Mouse (Mus musculus) left cerebral cortex, postnatal 4 days (tissue): Measurements from ENCODE around the gene Slc2a1. TPM values are rescaled to one million over a fixed set of nuclear protein-coding genes. Genes with fewer than 3 reads are reported as not detected.

Experiments
- DNase-seq: peaks from one replicate; pipeline ENCODE4 v3.0.0-alpha.2; 2022
- intact Hi-C: fragments of 180-260 bp; cut with DNase I; formaldehyde crosslinking; loops from one replicate; pipeline ENCODE4 v1.15.1; 2025
- total RNA-seq, 2 experiments: library from RNA; stranded (reverse); gene quantifications; 2 replicates each; pipeline ENCODE4 v1.2.3; 2021

The Slc2a1 gene
- total RNA-seq, 2 experiments from 2014 or later, result 33.5 to 34.1 TPM

GRCm38 (mm10) chr4:119128547-119128946, 20.0 kb downstream of the Slc2a1 start:
- intact Hi-C loops, result no loop called here
- no peak for DNase-seq

- intact Hi-C loops, result no loop called here
Measured at GRCm38 (mm10) chr4:119129096-119129495, 20.6 kb downstream of the Slc2a1 start.

GRCm38 (mm10) chr4:119131189-119131910, 22.8 kb downstream of the Slc2a1 start:
- no peak for DNase-seq
- intact Hi-C loops, result no loop called here

More at GRCm38 (mm10) chr4:119129096-119129495, 20.6 kb downstream of the Slc2a1 start:
- DNase-seq, result no peak

- intact Hi-C loops, result no loop called here
- no peak for DNase-seq
Measured at GRCm38 (mm10) chr4:119133306-119133705, 24.8 kb downstream of the Slc2a1 start.

GRCm38 (mm10) chr4:119133860-119134259, 25.3 kb downstream of the Slc2a1 start:
- intact Hi-C loops, result no loop called here
- no peak for DNase-seq

- DNase-seq, result no peak
- intact Hi-C loops, result no loop called here
Measured at GRCm38 (mm10) chr4:119137313-119137712, 28.8 kb downstream of the Slc2a1 start.

GRCm38 (mm10) chr4:119138171-119138570, 29.7 kb downstream of the Slc2a1 start:
- intact Hi-C loops, result no loop called here

GRCm38 (mm10) chr4:119138776-119139175, 30.3 kb downstream of the Slc2a1 start:
- no peak for DNase-seq
- intact Hi-C loops, result no loop called here

More at GRCm38 (mm10) chr4:119138171-119138570, 29.7 kb downstream of the Slc2a1 start:
- DNase-seq, result peak; percentile 80

GRCm38 (mm10) chr4:119140126-119140525, 31.6 kb downstream of the Slc2a1 start:
- intact Hi-C loops, result no loop called here
- DNase-seq, result no peak

- intact Hi-C loops, result no loop called here
- DNase-seq, result no peak
Measured at GRCm38 (mm10) chr4:119141191-119141590, 32.7 kb downstream of the Slc2a1 start.

GRCm38 (mm10) chr4:119142230-119142871, 33.8 kb downstream of the Slc2a1 start:
- peak; percentile 63 for DNase-seq
- intact Hi-C loops, result no loop called here

GRCm38 (mm10) chr4:119146816-119147215, 38.3 kb downstream of the Slc2a1 start:
- no peak for DNase-seq
- intact Hi-C loops, result no loop called here

- no peak for DNase-seq
- intact Hi-C loops, result no loop called here
Measured at GRCm38 (mm10) chr4:119147347-119147746, 38.8 kb downstream of the Slc2a1 start.

GRCm38 (mm10) chr4:119148741-119149140, 40.2 kb downstream of the Slc2a1 start:
- intact Hi-C loops, result no loop called here
- DNase-seq, result no peak

- DNase-seq, result peak; percentile 67
- intact Hi-C loops, result no loop called here
Measured at GRCm38 (mm10) chr4:119157186-119157585, 48.7 kb downstream of the Slc2a1 start.

- intact Hi-C loops, result no loop called here
- DNase-seq, result no peak
Measured at GRCm38 (mm10) chr4:119157891-119158290, 49.4 kb downstream of the Slc2a1 start.

- DNase-seq, result no peak
- intact Hi-C loops, result no loop called here
Measured at GRCm38 (mm10) chr4:119161358-119161757, 52.8 kb downstream of the Slc2a1 start.

GRCm38 (mm10) chr4:119162990-119163389, 54.5 kb downstream of the Slc2a1 start:
- intact Hi-C loops, result no loop called here
- DNase-seq, result no peak

- DNase-seq, result no peak
- intact Hi-C loops, result no loop called here
Measured at GRCm38 (mm10) chr4:119165916-119166315, 57.4 kb downstream of the Slc2a1 start.

- intact Hi-C loops, result loop anchor here (1.0 kb wide), 1 partner anchor 162 kb away; no protein-coding TSS in a partner anchor
- no peak for DNase-seq
Measured at GRCm38 (mm10) chr4:119167068-119167467, 58.6 kb downstream of the Slc2a1 start.

GRCm38 (mm10) chr4:119167663-119168062, 59.2 kb downstream of the Slc2a1 start:
- DNase-seq, result peak; percentile 85
- intact Hi-C loops, result loop anchor here (1.0 kb wide), 1 partner anchor 162 kb away; no protein-coding TSS in a partner anchor
